Comparison of ENCODE assay signal across 16 mouse cellular contexts in genomic region chr13:58511248-58511647, GRCm38 (mm10).
"Had no signal": no experiment of that assay in that cellular context is flagged by ENCODE, and none has a peak within 500 bp of the region (broad histone marks: within the 10 kb centered on the region; RNA-seq: fewer than 3 reads in every experiment).

No protein-coding gene starts in this region.

- H3K9me3 ChIP-seq: limb, embryonic 13.5 days; liver, embryonic 15.5 days; midbrain, embryonic 10.5 days; neural tube, embryonic 15.5 days had no signal

- H3K36me3 ChIP-seq: limb, embryonic 13.5 days; liver, embryonic 15.5 days; midbrain, embryonic 10.5 days; neural tube, embryonic 15.5 days had no signal

- H3K4me1 ChIP-seq: limb, embryonic 13.5 days; midbrain, embryonic 10.5 days had no signal

- H3K4me2 ChIP-seq: limb, embryonic 13.5 days; liver, embryonic 15.5 days; neural tube, embryonic 15.5 days had no signal

- H3K9ac ChIP-seq: limb, embryonic 13.5 days; liver, embryonic 15.5 days; neural tube, embryonic 15.5 days had no signal

- DNase-seq: kidney, adult 11 months; kidney, adult 9 months; kidney, postnatal 36 days; left cerebral cortex, postnatal 4 days; lung, adult 2 months; lung, postnatal 36 days; spleen, adult 18-20 months; thymus, adult 2 months; thymus, postnatal 25 days had no signal

- H3K4me3 ChIP-seq: limb, embryonic 13.5 days; liver, embryonic 15.5 days; midbrain, embryonic 10.5 days; myocyte; neural tube, embryonic 15.5 days had no signal

- H3K27me3 ChIP-seq: limb, embryonic 13.5 days; neural tube, embryonic 15.5 days had no signal

- ATAC-seq: lung, postnatal 0 days had no signal

- H3K27ac ChIP-seq: kidney, postnatal 0 days; limb, embryonic 13.5 days; liver, embryonic 15.5 days; midbrain, embryonic 10.5 days; neural tube, embryonic 15.5 days had no signal
